Mouse (Mus musculus) G1E-ER4 (cell line): ENCODE data around the gene Rgsl1. TPM values are rescaled to one million over a fixed set of nuclear protein-coding genes. Genes with fewer than 3 reads are reported as not detected.

Source experiments
- GATA1 ChIP-seq: IDR thresholded peaks from one replicate; pipeline ENCODE4 v1.8.0; 2012; ENCODE audit warnings: low read length, inconsistent platforms
- polyA plus RNA-seq: library from polyadenylated mRNA; stranded (reverse); fragments of >175 nt; gene quantifications from 2 replicates; pipeline ENCODE4 v1.2.3, GENCODE M21; 2012

Gene Rgsl1
- not detected in 2 replicates for polyA plus RNA-seq

- no peak for TF ChIP-seq GATA1
These were observed at the start of gene Rgsl1 for GRCm38 (mm10) chr1:153844042-153844441. TSS of gene Rgsl1 (minus strand) at chr1:153844142.

GRCm38 (mm10) chr1:153891442-153891841 is 47.5 kb upstream of the Rgsl1 start, which contains the start of gene Teddm1a:
TSS of gene Teddm1a (plus strand) at chr1:153891742.
- no peak for TF ChIP-seq GATA1

GRCm38 (mm10) chr1:153890121-153890520 is 46.2 kb upstream of the Rgsl1 start:
- TF ChIP-seq GATA1: no peak

- TF ChIP-seq GATA1: no peak
These were observed 42.2 kb upstream of the Rgsl1 start for GRCm38 (mm10) chr1:153886024-153886633.

DNA sequence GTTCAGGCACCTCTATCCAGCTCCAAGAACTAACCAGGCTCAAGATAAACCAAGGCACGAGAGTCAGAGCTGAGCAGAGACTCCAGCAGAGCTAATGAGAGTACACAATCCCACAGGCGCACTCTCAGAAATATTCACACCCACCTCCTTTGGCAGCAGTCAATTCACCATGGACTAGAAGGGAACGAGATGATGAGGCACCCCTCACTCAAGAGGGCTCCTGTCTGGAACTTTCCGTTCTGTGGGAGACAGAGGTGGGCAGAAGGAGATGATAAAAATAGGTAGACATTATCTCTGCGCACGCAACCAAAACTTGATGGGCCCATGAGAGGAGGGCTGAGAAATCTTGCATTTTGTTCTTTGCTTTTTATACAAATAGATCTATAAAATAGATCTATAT is 30.1 kb upstream of the Rgsl1 start, which contains the start of gene Teddm1b:
Gene Teddm1b (plus strand): TSS at position 301 of the 400 bp plus-strand sequence.
- no peak for TF ChIP-seq GATA1

DNA sequence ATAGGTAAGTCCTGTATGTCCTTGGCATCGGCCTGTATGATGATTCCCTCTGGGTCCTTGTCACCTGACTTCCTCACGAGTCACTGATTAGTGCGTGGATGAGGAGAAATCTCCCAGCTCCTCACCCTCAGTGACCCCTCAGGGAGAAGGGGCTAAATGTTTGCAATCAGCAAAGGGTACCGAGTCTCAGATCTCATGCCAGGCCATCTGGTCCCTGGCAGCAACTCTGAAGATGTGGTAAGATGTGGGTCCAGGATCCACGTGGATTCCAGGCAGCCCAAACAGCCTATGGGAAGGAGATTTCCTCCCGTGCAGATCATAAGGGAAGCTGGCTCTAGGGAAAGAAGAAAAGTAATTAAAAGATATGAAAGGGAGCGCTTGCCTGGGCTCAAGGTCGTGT is 12.0 kb upstream of the Rgsl1 start:
- TF ChIP-seq GATA1: no peak

GRCm38 (mm10) chr1:153846867-153847266 is 2.9 kb upstream of the Rgsl1 start:
- no peak for TF ChIP-seq GATA1

DNA sequence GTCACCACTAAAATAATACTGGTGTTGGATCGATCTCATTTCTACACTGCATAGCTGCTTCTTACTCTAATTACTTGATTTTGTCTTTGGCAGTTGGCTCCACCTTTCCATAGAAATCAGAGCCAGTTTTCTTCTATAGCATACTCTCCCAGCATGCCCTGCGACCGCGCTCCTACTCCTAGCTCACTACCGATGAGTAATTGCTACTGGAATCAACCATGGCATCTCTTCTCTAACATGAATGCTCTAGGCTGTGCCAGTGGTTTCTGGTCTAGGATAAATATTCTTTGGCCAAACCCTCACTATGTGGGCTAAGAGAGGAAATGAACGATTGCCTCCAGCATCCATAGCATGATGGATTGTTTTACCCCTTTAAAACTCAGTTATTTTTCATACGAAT is 2.5 kb upstream of the Rgsl1 start:
- TF ChIP-seq GATA1: no peak

GRCm38 (mm10) chr1:153842121-153842740 is 1.7 kb downstream of the Rgsl1 start:
- TF ChIP-seq GATA1: no peak

- TF ChIP-seq GATA1: no peak
These were observed 7.9 kb downstream of the Rgsl1 start for GRCm38 (mm10) chr1:153836036-153836435.

GRCm38 (mm10) chr1:153830746-153831145 is 13.2 kb downstream of the Rgsl1 start:
- no peak for TF ChIP-seq GATA1

DNA sequence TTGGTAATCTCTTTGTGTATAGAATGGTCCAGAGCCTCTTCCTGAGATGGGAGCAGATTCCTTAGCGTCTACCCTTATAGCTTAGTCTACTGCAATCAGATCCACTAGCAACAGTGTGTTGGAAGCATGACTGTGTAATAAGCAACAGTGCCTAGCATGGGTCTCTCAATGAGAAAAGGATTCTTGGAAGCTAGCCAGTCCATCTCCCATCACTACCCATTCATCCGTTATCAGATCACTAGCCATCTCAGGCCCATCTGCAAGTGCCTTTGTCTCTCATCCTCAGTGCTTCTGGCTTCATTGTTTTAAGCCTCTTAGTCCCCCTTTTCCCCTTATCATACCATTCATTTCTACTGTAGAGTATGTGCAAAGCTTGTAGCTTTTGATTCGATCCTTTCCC is 23.7 kb downstream of the Rgsl1 start:
- no peak for TF ChIP-seq GATA1

GRCm38 (mm10) chr1:153814278-153814677 is 29.7 kb downstream of the Rgsl1 start:
- no peak for TF ChIP-seq GATA1

GRCm38 (mm10) chr1:153807390-153807993 is 36.5 kb downstream of the Rgsl1 start:
- no peak for TF ChIP-seq GATA1

DNA sequence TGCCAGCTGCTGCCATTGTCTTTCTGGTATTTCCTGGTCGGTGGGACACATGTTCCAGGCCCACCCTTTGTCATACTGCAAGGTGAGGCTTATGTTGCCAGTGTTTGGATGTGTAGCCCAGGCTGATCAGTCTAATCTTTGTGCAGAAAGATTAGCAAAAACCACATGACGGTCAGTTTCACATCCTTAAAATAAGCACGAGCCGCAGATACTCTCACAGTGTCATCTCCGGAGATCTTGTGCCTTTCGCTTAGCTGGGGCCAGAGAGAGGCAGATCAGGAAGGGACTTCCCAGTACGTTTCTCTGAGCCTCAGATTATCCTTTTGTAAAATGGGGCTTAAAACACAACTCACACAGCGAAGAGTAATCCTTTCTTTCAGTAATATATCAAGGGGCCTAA is 40.4 kb downstream of the Rgsl1 start:
- no peak for TF ChIP-seq GATA1

DNA sequence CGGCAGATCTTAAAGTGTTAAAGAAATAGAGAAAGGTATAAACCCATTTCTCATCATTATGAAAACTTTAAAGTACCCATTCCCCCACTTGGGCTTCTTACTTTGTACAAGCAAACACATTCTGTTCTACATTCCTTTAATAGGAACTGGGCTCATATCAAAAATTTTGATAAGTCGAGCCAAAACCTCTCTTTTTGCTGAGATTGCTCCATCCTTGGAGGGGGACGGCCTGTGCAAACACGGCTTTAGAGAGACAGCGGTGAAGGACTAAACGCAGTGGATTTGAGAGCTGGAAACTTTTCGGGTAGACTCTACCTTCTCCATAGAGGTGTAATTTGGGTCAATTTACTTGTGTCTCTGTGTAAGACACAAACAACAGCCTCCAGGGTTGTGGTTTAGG is 41.3 kb downstream of the Rgsl1 start:
- no peak for TF ChIP-seq GATA1

GRCm38 (mm10) chr1:153794241-153794640 is 49.7 kb downstream of the Rgsl1 start:
- TF ChIP-seq GATA1: no peak
